Mouse (Mus musculus) E14TG2a.4 (cell line): ENCODE measurements around the gene Lrrc23.
A peak's percentile ranks its signal among the peaks of the same experiment; 100 is the strongest.

ENCODE experiments used
- H3K27me3 ChIP-seq: 2 replicates; pipeline ENCODE4 v1.6.1; 2014; ENCODE audit warnings: low read length, control low read depth; ENCODE audit not compliant: insufficient read depth
- H3K36me3 ChIP-seq: 2 replicates; pipeline ENCODE4 v1.6.1; 2014; ENCODE audit warnings: low read length, control low read depth; ENCODE audit not compliant: insufficient read depth
- H3K4me1 ChIP-seq: replicated peaks from 2 replicates; pipeline ENCODE4 v1.6.1; 2014; ENCODE audit warnings: low read depth, low read length, control low read depth
- H3K4me3 ChIP-seq: replicated peaks from 2 replicates; pipeline ENCODE4 v1.5.1; 2014; ENCODE audit warnings: mild to moderate bottlenecking, low read length
- H3K9me3 ChIP-seq: 2 replicates; pipeline ENCODE4 v1.6.1; 2014; ENCODE audit warnings: low read length, control low read depth
- CTCF ChIP-seq: conservative IDR thresholded peaks from 2 replicates; pipeline ENCODE4 v1.5.1; 2014; ENCODE audit warnings: low read length
- NANOG ChIP-seq: IDR thresholded peaks from 2 replicates; pipeline ENCODE4 v1.6.1; 2014; ENCODE audit warnings: borderline replicate concordance, low read length, mixed read lengths
- POU5F1 ChIP-seq: IDR thresholded peaks from 2 replicates; pipeline ENCODE4 v1.6.1; 2014; ENCODE audit warnings: low read length, borderline replicate concordance

The Lrrc23 gene

DNA sequence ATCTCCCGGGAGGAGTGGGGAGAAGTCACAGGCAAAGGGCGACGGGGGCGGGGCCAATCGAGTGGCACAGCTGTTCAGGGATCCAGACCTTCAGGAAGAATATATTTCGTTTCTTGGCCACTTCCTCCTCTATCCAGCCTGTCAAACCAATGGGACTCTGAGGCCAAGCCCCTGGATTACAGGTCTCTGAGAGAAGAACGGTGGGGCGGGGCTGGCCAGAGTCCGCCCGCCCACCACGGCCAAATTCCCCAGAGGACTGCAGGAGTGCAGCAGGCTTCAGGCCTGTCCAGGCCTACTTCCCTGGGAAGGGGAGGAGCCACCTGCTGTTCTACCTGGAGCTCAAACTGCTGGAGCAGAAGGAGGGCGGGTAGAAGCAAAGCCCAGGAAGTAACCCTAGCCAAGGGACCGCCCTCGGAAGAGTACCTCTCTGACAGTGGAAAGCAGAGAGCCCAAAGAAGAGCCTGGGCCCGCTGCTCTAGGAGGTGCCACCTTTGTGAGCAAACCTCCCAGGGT, 41.0 kb downstream of the Lrrc23 start, which contains the start of gene Ptpn6:
Gene Ptpn6, minus strand, starts transcription at position 204 of the 513 bp plus-strand sequence.
- TF ChIP-seq POU5F1, result no peak
- TF ChIP-seq NANOG, result no peak
- TF ChIP-seq CTCF, result no peak
- H3K4me1 ChIP-seq, result peaks cover 67% of the 10 kb centered on the region
- no peaks in the 10 kb centered on the region; the same call in 1 of the 2 replicates for H3K27me3 ChIP-seq
- peak within 1 kb of the TSS; percentile 86 for H3K4me3 ChIP-seq
- H3K9me3 ChIP-seq, result no peaks in the 10 kb centered on the region
- peaks cover 10% of the 10 kb centered on the region for H3K36me3 ChIP-seq

GRCm38 (mm10) chr6:124737040-124737439, 42.5 kb downstream of the Lrrc23 start:
- Histone ChIP-seq H3K36me3 (0 out of 2 replicates have a peak, but pooled peaks cover 2% of the 10 kb centered on the region), H3K27me3 (no peaks in the 10 kb centered on the region), H3K9me3 (no peaks in the 10 kb centered on the region), H3K4me3 (no peak overlapping the region), H3K4me1 (peaks cover 67% of the 10 kb centered on the region)
- TF ChIP-seq POU5F1 (no peak), CTCF (no peak), NANOG (no peak)

GRCm38 (mm10) chr6:124734417-124734816, 45.1 kb downstream of the Lrrc23 start:
- Histone ChIP-seq H3K36me3 (peaks cover 23% of the 10 kb centered on the region), H3K27me3 (no peaks in the 10 kb centered on the region), H3K4me1 (peaks cover 65% of the 10 kb centered on the region), H3K4me3 (no peak overlapping the region), H3K9me3 (no peaks in the 10 kb centered on the region)
- TF ChIP-seq CTCF, result no peak
- TF ChIP-seq NANOG, result no peak
- TF ChIP-seq POU5F1, result no peak

DNA sequence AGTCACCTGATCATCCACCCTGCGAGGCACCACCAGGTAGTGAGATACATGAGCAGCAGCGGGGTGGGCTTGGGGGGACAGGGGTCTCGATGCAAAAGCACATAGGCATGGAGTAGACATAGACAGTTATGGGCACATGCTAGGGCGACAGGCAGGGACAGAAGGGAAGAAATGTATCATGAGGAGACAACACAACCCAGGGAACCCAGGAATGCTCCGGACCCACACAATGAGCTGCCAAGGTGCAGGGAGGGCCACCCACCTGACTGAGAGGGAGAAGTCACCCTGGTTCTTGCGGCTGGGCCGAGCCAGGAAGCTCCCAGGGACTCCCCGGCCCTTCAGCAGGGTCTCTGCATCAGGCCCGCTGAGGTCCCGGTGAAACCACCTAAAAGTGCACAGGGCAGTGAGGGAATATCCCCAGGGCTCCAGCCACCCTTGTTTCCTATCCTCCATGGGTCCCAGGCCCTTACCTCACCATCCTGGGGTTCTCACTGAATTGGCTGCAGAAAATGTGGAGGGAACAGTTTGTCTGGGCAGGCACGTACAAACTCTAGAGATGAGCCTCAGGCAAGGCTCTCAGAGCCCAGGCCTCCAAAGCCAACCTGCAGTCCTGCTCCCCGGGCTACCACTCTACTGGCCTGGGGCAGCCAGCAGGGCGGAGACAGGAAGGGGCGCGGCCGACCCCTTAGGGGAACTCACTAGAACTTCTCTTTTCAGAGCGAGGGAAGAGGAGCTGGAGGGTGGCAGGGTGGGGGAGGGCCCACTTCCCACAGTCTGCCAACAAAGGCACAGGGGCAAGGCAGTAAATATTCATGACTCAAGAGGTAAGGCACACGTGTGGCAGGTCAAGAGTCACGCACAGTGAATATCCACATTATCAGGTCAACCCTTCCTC, 46.8 kb downstream of the Lrrc23 start:
- no peaks in the 10 kb centered on the region for H3K9me3 ChIP-seq
- no peak for TF ChIP-seq NANOG
- H3K27me3 ChIP-seq, result no peaks in the 10 kb centered on the region
- peaks cover 37% of the 10 kb centered on the region for H3K36me3 ChIP-seq
- peaks cover 60% of the 10 kb centered on the region for H3K4me1 ChIP-seq
- H3K4me3 ChIP-seq, result peak overlapping the region; percentile 76

- H3K27me3 ChIP-seq, result no peaks in the 10 kb centered on the region
- peaks cover 53% of the 10 kb centered on the region for H3K4me1 ChIP-seq
- H3K9me3 ChIP-seq, result no peaks in the 10 kb centered on the region
- peaks cover 51% of the 10 kb centered on the region for H3K36me3 ChIP-seq
- TF ChIP-seq POU5F1 (no peak), NANOG (no peak), CTCF (no peak)
- H3K4me3 ChIP-seq, result no peak overlapping the region
Measured at GRCm38 (mm10) chr6:124731038-124731437, 48.5 kb downstream of the Lrrc23 start.

DNA sequence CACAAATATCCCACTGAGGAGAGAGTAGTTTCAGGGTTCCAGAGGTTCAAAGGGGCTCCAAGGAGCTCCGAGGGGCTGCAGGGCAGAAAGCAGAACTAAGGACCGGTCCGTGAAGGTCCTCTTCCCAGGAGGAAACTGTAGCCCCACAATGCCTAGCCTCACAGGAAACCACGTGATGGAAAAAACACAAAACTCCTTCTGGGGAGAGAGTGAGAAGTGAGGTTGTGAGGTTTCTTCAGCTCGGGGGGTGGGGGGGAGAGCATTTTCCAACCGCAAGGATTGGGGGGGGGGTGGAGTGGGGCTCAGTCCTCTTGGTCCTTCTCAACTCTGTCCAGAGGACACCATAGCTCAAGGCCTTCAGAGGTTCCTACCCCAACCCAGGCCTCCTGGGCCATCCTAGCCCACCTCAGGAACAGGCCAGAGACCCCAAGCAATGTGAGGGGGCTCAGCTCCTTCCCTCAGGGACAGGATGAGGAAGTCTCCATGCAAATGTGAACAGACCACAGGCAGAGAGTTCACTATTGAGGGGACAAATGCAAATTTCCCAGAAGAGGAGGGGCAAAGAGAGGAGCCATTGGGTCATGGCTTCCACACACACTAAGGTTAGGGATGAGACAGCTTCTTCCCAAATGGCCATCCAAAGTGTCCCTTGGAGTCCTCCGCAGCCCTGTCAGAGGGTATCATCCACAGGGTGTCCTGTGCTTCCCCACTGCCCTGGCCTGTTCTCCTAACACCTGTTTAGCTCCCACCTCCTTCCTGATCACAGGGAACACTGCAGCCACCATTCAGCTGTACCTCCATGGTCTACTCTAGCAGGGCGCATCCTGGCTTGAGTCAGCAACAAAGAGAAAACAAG, 49.4 kb downstream of the Lrrc23 start:
- no peak overlapping the region for H3K4me3 ChIP-seq
- peaks cover 61% of the 10 kb centered on the region for H3K36me3 ChIP-seq
- H3K9me3 ChIP-seq, result no peaks in the 10 kb centered on the region
- H3K4me1 ChIP-seq, result peaks cover 53% of the 10 kb centered on the region
- H3K27me3 ChIP-seq, result no peaks in the 10 kb centered on the region
- TF ChIP-seq CTCF (no peak), POU5F1 (no peak), NANOG (no peak)

DNA sequence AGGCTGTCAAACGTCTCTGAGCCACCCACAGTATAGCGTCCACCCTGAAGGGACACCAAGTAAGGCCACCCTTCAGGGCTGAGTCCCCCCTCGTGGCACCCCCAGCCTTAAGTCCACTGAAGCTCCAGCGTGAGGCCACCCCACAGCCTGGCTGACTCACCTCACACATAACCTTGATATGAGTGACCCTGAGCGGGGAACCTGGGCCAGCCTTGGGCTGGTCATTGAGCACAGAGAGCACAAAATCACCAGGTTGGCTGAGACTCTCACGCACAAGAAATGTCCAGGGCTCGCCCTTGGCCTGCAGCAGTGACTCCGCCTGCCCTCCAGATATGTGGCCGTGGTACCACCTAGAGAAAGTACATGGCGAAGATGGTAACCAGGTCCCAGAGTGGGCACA, 50.9 kb downstream of the Lrrc23 start:
- H3K9me3 ChIP-seq, result no peaks in the 10 kb centered on the region
- H3K27me3 ChIP-seq, result no peaks in the 10 kb centered on the region
- H3K36me3 ChIP-seq, result peaks cover 75% of the 10 kb centered on the region
- peaks cover 55% of the 10 kb centered on the region for H3K4me1 ChIP-seq
- no peak overlapping the region for H3K4me3 ChIP-seq
- TF ChIP-seq POU5F1 (no peak), NANOG (no peak)

DNA sequence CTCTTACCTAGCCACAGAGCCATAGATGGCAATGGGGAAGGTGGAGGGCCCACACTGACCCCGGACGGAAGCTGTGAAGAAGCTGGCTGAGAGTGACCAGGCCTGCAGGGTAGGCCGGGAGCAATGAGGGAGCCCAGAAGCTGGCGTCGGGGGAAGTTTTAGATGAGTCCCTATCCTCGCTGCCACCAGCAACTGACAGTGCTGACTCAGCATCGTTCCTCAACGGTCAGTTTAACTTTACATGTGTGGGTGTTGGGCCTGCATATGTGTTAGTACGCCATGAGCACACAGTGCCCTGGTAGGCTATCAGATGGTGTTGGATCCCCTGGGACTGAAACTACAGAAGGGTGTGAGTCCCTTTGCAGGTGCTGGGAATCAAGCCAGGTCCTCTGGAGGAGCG, 55.1 kb downstream of the Lrrc23 start:
- no peaks in the 10 kb centered on the region for H3K9me3 ChIP-seq
- no peak overlapping the region for H3K4me3 ChIP-seq
- H3K36me3 ChIP-seq, result peaks cover 78% of the 10 kb centered on the region
- no peak for TF ChIP-seq NANOG
- no peak for TF ChIP-seq CTCF
- no peak for TF ChIP-seq POU5F1
- no peaks in the 10 kb centered on the region for H3K27me3 ChIP-seq
- H3K4me1 ChIP-seq, result peaks cover 50% of the 10 kb centered on the region
